Mouse (Mus musculus) C2C12 (cell line): ENCODE data around the gene Ddx39b.

Source experiments
- CTCF ChIP-seq: IDR thresholded peaks from one replicate; pipeline ENCODE4 v1.5.1; 2011; ENCODE audit not compliant: control insufficient read depth, insufficient read depth, insufficient read length
- MYOD1 ChIP-seq: IDR thresholded peaks from one replicate; pipeline ENCODE4 v1.6.1; 2011; ENCODE audit warnings: low read depth; ENCODE audit not compliant: control insufficient read depth, insufficient read length

DNA sequence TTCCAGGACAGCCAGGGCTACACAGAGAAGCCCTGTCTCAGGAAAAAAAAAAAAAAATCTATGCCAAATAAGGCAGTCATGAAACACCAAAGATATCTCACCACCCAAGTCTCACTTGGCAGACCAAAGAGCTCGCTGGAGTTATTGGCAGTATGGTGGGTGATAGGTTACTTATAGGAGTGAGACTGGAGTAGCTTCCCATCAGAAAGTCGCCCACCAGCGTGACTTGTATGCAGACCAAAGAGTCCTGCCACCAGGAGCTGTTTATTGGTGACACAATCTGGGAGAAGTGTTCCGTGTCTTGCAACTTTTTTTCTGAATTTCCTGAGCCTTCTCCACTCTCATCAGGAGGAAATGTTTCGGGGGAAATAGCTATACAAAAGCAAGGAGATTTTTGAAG, 1.8 kb upstream of the Ddx39b start:
- TF ChIP-seq CTCF (no peak), MYOD1 (no peak)
